Mouse (Mus musculus) left cerebral cortex, postnatal 25 days (tissue): ENCODE measurements at regions not wholly inside any gene's neighbourhood (a gene's known extent, or its start where the extent isn't known, plus 50 kb on each side); places are given as distances from the start of the nearest gene placed in this dataset.

Experiments used
- DNase-seq, 2 experiments: peaks; one replicate each; pipeline ENCODE4 v3.0.0; 2022; ENCODE audit warnings: low spot score in 2 of 2, mixed read lengths in 1 of 2
- intact Hi-C: fragments of 180-260 bp; cut with DNase I; formaldehyde crosslinking; loops from one replicate; pipeline ENCODE4 v1.15.1; 2025
- microRNA-seq, 2 experiments: library from miRNA; unstranded; fragments of <30 nt; microRNA quantifications; one replicate each; pipeline ENCODE4 v1.2.0; 2022

GRCm38 (mm10) chr10:109079773-109080172 lies 69.0 kb upstream of the Syt1 start:
- DNase-seq, result no peak
- intact Hi-C loops, result no loop called here

- intact Hi-C loops, result no loop called here
- DNase-seq, result no peak
Measured at GRCm38 (mm10) chr10:109074218-109074617, 63.4 kb upstream of the Syt1 start.

Small RNA genes in the stretch of these regions (microRNA-seq; reads per million reads assigned to microRNA genes)
- gene Gm44495, result 0 reads per million in 2 experiments
